Mouse (Mus musculus): ENCODE data around the gene H3f3a.

Gene H3f3a

DNA sequence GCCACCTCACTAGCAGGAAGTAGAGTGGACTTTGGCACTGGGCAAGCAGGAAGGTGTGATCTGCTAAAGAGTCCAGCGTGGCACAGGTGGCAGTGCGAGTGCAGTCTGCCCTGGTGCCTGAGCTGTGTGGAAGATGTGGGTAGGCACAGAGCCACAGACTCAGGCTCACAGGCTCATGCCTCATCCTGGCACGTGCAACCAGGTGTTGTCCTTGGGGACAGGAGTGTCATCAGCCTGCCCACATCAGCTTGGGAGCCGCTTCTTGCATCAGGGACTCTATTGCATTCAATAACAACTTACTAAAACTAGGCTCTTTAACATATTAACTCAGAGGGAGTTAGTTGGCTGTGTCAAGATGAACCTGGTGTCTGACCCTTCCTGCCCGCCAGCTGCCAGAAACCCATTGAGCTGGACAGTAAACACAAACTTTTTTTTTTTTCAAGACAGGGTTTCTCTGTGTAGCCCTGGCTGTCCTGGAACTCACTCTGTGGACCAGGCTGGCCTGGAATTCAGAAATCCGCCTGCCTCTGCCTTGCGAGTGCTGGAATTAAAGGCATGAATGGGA is 55.7 kb downstream of the H3f3a start:
- DNase-seq (ENCODE audit: low read depth) = no peak

DNA sequence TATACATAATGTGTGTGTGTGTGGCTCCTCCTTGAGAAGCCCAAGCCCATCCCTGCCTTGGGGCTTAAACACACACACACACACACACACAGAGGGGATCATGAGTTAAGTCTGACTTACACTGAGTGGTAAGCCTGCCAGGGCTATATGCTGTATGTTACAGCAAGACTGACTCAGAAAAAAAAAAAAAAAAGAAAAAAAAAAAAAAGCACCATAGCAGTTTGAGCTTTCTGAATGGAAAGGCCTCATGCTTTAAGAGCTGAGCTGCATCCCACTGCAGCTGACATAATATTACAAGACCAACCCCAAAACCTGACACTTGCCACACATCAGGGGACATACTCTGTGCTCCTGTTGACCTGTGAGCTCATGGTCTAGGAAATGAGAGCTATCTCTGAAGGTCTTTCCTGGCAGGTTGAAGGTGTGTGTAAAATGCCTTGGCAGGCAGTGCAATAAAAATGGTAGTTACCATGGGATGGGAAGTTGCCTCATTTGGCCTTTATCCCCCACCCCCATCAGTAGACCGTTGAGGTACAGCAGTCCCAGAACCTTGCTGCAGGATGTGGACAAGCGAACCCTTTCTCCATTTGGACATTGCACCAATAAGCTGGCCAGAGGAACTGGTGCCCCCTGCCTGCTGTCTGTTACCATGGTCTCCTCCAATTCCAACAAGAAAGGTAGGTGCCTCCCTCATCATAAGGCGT is 56.3 kb downstream of the H3f3a start:
- no peak for DNase-seq (ENCODE audit: low read depth)

DNA sequence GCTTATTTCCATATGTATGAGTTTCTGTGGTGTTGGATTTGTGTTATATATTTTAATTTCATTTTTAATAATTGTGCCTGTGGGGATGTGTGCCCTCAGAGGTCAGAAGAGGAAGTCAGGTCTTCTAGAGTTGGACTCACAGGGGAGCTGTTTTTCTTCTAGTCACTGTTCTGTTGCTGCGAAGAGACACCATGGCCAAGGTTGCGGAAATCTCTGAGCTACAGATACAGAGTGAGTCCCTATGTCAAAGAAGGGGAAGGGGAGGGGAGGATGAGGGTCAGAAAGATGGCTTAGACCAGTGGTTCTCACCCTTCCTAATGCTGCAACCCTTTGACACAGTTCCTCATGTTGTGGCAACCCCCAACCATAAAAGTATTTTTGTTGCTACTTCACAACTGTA is 57.0 kb downstream of the H3f3a start:
- no peak for DNase-seq (ENCODE audit: low read depth)

DNA sequence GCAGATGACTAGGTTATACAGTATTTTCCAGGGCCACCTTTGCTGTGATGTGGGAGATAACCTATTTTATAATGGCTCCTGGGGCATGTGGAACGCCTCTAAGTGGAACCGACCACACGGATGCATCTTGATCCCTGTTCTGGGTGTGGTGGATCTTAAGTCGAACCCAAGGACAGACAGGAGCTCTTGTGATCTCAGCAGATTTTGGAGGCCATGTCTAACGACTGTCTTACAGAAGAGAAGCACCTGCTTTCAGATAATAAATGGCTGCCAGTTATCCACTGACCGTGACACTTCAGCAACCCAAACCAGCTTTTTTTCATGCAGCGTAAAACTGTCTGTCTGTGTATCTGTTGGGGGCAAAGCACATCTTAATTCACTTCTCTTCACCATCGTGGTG is 59.4 kb downstream of the H3f3a start:
- no peak for DNase-seq (ENCODE audit: low read depth)

DNA sequence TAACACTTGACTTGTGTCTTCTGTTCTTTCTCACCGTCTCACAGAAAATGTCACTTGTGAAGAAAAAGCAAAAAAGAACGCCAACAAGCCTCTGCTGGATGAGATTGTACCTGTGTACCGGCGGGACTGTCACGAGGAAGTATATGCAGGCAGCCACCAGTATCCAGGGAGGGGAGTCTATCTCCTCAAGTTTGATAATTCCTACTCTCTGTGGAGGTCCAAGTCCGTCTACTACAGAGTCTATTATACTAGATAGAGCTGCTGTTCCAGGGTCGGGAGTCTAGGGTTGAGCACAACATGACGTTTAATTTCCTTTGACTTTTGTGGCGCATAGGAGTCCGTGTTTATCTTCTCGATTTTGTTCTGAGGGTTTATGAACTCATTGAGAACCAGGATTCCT is 61.6 kb downstream of the H3f3a start:
- DNase-seq (ENCODE audit: low read depth) = no peak

All from naive thymus-derived CD4-positive, alpha-beta T cell, adult 2 months (primary cell).